Mouse (Mus musculus) c-Kit-negative CD71-positive TER-119-positive erythroid progenitor cells, embryonic 14.5 days (primary cell): Measurements from ENCODE around the gene Sin3b.
"Not testable (repeated sequence)": the region's sequence is repeated elsewhere in the genome, so short reads cannot be mapped to it uniquely, and the experiment has no call there.

Experiments used
- DNase-seq: peaks from one replicate; pipeline ENCODE4 v3.0.0-alpha.2; 2013; ENCODE audit warnings: low read depth, low spot score

The Sin3b gene

DNA sequence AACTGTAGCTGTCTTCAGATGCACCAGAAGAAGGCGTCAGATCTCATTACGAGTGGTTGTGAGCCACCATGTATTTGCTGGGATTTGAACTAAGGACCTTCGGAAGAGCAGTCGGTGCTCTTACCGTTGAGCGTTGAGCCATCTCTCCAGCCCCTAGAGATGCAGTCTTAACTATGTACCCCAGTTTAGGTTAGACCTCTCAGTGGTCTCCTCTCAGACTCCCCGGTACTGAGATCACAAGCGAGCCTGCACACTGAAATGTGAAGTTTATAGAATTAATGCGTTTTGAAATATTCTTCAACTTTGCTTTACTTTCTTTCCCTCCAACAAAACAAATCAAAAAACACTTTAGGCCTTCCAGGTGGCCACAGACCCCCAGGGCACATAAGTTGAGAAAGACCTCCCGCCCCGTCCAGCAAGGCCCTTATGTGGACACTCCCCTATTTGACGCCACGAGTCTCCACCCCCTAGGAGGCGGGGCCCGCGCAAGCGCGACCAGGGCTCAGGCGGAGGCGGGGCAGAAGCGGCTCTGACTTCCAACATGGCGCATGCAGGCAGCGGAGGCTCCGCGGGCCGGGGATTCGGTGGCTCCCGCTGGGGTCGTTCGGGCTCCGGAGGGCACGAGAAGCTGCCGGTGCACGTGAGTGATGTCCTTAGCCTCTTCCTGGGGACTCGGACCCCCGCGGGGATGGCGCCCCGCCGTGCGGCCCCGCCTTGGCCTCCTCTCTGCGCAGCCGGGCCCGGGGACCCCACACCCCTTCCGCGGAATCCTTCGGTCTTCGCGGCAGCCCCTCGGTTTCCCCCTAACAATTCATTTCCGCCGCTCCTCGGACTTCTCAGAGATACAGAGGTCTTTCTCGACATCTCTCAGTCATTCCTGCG, at the start of gene Sin3b:
Sin3b (plus strand) TSS at position 517 of the 882 bp plus-strand sequence.
- DNase-seq = peak; percentile 80

DNA sequence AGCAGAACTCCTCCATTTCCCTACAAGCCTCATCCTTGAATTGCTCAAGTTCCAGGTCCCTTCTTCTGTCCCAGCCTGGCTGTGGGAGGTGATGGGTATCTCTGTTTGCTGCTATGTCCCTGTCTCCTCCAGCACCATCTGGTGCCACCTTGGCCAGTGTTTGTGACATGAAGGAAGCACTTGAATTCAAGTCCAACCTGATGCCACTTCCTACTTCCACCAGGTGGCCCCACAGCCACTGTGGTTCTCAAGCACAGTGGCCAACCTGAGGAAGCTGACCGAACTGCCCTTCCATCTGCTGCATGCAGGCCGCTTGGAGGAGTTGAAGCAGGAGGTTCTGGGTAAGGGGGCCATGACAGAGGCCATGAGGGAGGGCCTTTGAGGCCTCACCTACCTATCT, 48.9 kb upstream of the Sin3b start:
- DNase-seq = no peak

DNA sequence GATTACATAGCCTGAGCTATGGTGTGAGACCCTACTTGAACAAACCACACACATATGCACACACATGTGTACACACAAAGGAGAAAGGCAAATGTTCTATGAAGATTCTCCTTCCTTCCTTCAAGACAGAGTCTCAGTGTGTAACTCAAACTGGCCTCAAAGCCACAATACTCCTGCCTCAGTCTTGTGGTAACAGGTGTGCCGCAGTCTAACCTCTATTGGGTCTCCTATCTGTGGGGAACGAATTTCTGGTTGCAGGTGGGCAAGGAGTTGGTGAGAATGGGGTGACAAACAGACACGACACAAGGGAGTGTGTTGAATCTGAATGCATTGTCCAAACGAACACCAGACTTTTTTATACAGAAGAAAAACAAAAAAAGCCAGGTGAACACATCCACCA, 46.6 kb upstream of the Sin3b start:
- DNase-seq = no peak

DNA sequence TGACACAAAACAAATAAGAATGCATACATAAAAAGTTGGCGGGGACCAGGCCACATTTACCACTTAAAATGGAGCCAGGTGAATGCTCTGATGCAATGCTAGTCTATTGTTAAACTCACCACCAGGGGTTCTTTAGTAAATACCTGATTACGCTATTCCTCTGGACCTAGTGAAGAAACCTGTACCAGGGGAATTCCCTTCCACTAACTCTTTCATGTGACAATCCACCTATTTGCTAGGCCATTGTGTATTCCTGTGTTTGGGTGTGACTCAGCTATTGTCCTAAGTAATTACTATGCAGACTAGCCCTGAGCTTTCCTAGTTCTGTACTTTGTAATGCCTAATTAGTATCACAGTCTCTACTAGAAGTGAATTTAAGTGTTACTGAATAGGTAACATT, 46.2 kb upstream of the Sin3b start:
- not testable (repeated sequence) for DNase-seq

DNA sequence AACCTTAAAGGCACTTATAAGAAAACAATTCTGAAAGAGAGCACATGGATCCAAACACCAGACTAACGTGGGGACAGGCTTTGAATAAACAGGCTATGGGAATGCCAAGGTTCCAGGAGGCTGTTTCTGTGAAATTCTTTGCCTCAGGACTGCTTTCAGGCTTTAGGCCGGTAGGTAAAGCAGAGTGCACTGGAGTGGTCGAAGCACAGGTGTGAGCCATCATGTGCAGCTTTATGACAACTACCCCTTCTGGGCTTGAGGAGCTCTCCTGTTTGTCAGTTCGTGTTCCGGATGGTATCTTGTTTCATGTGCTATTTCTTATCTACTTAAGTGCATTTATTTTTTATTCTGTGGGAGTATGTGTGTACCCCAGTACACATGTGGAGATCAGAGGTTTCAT, 45.8 kb upstream of the Sin3b start:
- DNase-seq = no peak

DNA sequence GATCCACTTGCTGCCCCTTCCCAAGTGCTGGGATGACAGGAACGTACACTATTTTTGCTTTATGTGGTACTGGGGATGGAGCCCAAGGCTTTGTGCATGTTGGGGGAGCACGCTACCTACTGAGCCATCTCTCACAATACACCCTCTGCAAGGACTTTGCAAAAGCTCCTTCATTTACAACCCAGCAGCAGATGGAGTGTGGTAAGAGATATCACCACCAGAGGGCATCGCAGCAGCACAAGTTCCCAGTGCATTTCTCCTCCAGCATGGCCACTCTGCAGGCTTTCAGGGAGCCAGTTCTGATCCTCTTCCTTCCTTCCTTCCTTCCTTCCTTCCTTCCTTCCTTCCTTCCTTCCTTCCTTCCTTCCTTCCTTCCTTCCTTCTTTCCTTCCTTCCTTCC, 43.0 kb upstream of the Sin3b start:
- no peak for DNase-seq

DNA sequence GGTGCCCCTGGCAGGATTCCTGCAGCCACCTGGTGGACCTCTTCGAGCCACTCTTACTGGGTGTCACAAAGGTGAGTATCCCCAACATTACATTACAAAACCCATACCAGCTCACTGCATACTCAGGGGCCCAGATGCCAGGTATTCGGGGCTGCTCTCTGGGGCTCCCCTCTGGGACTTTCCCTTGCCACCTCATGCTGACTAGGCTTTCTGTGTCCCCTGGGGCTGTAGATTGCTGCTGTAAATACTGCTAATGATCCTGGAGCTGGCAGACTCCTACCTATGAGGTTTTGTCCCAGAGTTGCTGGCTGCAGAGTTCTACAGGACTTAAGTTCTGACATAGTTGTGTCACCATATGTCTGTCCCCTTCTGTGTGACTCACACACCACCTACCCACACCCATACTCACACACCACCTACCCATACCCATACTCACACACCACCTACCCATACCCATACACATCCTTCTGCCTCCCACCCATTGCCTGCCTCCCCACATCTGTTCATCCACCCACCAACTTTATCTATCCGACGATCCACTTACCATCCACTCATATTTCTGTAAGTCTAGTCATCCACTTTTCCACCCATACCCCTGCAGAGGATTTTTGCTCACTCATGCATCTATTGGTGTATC, 40.9 kb upstream of the Sin3b start:
- DNase-seq = no peak

DNA sequence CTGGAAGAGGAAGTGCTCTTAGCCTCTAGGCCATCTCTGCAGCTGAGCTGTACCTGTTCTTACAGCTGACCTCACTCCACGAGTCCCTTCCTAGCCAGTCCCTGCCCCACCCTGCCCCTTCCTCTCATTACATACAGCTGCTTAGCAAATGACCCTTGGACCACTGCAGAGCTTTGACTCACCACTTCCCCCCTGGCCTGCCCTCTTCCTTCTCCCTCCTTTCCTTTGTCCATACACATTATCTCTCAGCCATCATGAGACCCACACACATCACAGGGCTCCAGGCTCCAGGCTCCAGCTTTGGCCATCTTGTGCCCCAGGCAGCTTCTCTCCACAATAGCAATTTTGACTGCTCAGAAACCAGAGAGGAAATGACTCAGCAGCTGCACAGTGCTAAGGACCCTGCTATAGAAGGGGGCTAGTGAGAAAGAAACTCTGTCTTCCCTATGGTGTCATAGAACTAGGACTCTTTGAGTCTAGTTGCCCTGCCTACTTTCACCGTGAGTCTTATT, 40.0 kb upstream of the Sin3b start:
- no peak for DNase-seq

DNA sequence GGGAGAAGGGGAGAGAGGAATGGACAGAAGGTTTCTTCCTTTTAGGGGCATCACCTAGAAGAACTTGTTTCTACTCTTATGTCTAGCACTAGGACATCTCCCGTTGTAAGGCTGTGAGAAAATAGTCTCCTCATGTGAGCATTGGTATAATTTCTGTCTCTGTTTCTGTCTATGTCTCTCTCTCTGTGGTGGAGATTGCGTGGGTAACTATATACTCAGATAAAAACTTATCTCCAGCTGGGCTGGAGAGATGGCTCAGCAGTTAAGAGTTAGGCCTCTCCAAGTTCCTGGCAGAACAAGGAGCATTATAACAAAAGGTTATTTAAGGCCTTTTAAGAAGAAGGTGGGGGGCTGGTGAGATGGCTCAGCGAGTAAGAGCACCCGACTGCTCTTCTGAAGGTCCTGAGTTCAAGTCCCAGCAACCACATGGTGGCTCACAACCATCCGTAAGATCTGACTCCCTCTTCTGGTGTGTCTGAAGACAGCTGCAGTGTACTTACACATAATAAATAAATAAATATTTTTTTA, 39.4 kb upstream of the Sin3b start:
- DNase-seq = not testable (repeated sequence)

DNA sequence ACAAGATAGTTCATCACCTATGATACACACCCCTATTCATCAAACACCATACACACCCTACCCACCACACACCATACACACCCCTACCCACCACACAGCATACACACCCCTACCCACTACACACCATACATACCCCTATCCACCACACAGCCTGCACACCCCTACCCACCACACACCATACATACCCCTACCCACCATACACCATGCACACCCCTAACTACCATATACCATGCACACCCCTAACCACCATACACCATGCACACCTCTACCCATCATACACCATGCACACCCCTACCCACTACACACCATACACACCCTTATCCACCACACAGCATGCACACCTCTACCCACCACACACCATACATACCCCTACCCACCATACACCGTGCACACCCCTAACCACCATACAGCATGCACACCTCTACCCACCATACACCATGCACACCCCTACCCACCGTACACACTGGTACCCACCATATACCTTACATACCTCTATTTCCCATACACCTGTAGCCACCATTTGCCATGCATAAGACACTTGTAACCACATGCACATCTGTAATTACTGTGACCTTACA, 24.6 kb upstream of the Sin3b start:
- no peak for DNase-seq

DNA sequence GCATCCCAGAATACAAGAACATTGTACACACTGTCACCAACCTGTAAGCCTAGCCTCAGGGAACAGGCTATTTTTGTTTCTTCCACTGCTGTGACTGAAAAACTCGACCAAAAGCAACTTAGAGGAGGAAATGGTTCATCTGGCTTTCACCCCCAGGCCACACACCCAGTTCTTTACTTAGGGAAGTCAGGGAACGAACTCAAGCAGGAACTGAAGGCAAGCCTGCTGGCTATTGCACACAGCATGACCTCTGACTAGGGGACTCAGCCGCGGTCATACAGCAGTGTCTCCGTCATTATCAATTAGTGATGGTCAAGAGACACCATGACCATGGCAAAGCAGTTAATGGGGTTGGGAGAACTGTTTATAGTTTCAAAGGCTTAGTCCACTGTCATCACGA, 10.5 kb upstream of the Sin3b start:
- no peak for DNase-seq

DNA sequence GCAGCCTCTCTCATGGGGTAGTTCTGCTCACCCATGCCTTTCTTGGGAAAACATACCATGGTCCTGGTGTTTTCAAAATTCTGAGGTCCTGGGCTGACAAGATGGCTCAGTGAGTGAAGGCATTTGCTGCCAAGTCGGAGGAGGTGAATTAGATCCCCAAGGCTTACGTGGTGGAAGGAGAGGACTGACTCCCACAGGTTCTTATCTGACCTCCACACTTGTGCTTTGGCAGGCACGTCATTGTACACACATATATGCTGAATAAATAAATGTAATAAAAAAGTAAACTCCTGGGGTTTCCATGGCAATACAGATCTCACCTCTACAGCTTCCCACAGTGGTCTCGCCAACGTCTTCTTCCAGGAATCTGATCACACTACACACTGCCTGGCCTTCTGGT, 6.5 kb upstream of the Sin3b start:
- no peak for DNase-seq

DNA sequence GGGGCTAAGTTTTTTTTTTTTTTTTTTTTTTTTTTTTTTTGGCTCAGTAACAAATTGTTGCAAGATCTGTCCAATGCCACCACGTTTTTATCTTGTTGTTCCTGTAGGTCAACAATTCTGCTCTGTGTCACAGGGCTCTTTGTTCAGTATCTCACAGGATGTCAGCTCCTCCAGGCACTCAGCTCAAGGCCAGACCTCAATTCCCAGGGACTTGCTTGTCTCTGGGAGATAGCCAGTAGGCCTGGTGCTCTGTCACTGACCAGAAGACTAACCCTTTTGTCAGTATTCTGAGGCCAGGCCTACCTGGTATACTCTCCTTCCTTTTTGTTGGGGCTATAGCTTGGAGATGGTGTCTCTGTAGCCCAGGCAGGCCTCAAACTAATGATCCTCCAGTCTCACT, 2.5 kb upstream of the Sin3b start:
- DNase-seq = no peak

DNA sequence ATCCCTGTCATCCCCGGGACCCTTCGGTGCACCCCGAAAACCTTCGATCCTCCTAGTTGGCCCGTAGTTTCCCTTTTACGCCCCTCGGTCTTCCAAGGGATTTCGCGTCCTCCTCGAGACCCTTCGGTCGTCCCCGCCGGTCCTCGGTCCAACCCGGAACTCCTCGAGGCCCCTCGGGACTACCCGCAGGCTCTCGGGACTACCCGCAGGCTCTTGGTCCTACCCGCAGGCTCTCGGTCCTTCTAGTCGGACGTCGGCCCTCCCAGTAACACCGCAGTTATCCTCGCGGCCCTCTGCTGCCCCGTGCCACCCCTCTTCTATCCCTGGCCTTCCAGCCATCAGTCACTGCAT, 541 bp downstream of the Sin3b start:
- DNase-seq = no peak

DNA sequence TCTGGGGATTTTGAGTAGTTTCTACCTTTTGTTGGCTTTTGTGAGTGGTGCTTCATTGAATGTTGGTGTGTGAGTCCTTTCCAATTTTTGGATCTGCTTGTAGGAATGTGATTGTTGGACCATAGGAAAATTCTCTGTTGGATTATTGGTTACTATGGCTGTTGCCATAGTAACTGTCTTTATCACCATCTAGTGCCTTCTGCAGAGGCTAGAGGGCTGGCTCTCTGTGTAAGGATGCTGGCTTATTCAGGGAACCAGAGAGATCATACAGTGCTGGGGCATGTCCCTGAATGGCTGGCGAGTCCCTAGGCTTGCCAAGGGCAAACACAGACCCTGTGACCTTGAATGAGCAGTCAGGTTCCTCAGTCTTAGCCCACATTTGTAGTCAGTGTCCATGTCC, 5.6 kb downstream of the Sin3b start:
- DNase-seq = no peak

DNA sequence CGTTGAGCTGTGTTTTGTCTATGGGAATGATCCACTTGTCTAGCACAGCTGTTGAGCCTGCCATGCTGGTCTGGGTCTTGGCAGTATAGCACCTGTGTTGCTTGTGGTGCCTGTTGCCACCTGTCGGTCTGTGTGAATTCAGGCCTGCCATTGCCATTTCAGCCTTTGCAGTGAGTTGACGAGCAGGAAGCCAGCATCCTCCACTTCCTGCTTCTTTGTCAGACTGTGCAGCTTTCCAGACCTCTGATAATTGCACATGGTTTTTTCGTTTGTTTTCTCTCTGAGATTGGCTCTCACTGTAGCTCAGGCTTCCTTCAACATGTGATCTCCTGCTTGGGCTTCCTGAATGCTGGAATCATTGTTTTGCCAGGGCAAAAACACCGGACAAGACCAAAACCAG, 11.9 kb downstream of the Sin3b start:
- no peak for DNase-seq

DNA sequence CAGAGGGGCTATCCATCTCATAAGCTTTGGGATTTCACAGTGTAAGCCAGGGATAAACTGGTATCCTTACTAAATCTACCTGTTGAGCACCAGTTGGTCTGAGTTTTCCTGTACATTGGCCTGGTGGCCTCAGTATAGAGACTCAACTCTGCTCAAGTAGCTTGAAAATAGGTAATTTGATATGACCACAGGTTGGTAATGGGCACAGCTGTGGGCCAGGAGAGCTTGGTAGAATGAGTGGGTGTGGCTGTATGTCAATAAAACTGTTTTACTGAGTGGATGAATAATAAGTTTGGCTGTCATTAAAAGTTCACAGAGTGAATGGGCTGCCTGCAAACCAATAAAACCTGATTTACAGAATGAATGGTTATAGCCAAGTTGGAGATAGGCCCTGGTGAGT, 13.8 kb downstream of the Sin3b start:
- no peak for DNase-seq

DNA sequence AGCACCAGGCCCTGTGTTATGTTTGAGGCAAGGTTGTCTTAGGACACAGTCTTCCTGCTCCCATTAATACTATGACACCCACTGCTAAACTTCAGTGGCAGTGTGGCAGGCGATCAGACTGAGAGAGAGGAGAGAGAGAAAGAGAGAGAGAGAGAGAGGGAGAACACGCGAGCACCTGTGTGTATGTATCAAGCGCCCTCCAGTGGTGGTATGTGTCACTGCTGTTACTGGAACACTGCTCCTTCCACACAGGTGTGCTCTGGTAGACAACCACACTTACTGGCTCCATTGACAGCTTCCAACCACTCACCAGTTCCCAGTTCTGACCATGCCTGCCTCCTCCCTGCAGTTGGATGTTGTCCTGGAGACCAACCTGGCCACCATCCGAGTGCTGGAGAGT, 23.0 kb downstream of the Sin3b start:
- DNase-seq = no peak

DNA sequence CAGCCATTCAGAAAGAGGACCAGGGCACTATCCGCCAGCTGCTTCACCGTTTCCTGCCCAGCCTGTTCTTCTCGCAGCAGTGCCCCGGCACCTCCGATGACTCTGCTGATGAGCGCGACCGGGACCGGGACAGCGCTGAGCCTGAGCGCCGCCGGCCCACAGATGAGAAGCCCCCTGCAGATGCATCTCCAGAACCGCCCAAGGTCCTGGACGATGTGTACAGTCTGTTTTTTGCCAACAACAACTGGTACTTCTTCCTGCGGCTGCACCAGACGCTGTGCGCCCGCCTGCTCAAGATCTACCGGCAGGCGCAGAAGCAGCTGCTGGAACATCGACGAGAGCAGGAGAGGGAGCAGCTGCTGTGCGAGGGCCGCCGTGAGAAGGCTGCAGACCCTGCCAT, 26.8 kb downstream of the Sin3b start:
- no peak for DNase-seq

DNA sequence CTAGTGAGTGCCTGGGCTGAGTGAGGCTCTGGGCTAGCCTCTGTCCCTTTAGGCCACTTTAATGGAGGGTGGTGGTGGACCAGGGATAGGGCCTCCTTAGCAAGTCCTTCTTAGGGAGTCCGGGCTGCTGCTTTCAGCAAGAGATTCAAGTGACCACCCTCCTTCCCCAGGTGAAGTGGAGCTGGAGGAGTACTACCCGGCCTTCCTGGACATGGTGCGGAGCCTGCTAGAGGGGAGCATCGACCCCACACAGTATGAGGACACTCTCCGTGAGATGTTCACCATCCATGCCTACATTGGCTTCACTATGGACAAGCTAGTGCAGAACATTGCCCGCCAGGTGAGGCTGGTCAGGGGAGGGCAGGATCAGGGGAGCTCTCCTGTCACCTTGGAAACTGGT, 27.2 kb downstream of the Sin3b start:
- no peak for DNase-seq

DNA sequence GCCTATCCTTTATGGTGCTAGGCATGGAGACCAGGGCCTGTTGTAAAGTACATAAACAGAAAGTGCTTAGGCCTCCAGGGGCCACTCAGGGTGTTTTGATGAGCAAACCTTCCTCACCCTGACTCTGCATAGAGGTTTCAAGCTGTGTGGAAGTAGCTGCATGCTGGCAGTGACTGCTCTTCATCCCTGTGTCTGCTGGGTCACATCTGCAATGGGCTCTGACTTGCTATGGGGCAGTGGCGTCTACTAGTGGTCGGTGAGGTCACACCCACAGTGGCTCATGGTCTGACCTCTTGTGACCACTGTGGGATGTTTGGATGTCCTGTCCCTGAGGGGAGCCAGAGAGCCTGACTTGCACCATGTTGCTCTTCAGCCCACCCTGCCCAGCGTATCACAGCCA, 28.0 kb downstream of the Sin3b start:
- no peak for DNase-seq

DNA sequence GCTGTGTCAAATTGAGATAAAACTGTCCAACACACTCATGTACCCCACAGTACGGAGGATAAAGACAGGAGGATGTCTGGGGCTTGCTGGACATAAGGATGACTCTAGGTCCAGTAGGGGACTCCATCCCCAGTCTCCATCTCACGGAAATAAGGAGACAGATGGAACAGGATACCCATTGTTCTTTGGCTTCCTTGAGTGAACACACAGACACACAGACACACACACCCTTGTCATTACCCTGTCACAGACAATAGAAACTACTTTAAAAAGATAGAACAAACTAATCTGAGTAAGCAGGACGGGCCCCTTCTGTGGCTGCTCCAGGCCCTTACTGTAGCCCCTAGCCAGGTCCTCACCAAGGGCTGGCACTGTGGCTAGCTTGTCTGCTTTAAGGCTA, 29.2 kb downstream of the Sin3b start:
- DNase-seq = no peak

DNA sequence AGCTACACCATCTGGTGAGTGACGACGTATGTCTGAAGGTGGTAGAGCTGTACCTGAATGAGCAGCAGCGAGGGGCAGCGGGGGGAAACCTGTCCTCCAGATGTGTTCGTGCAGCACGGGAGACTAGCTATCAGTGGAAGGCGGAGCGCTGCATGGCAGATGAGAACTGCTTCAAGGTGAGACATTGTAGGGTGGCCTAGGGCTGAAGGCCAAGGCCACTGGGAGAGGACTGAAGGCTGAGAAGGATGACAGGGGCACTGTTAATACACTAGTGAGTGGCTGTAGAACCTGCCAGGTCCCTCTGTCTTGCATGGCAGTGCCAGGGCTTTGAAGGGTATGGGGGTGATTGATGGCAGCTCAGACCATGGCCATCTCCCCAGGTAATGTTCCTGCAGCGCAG, 30.1 kb downstream of the Sin3b start:
- no peak for DNase-seq
